In genomic region chr7:67499516-67499915, GRCm38 (mm10) we compare ENCODE assay signal across 13 mouse cellular contexts.
DNase-seq lines count a peak whose midpoint lies in the region; ATAC-seq and TF ChIP-seq lines count a peak whose summit lies in the region.
"Had no signal": no experiment of that assay in that cellular context is flagged by ENCODE, and none has a peak within 500 bp of the region (broad histone marks: within the 10 kb centered on the region; RNA-seq: fewer than 3 reads in every experiment).

No protein-coding gene starts in this region.

- no peaks in the 10 kb centered on the region for H3K36me3 ChIP-seq in lung, embryonic 16.5 days (ENCODE audit: control insufficient read depth, insufficient read depth, low read length)
- H3K36me3 ChIP-seq in midbrain, embryonic 11.5 days (ENCODE audit: control insufficient read depth, insufficient read depth, low read length): no peaks in the 10 kb centered on the region
- H3K36me3 ChIP-seq in forebrain, embryonic 16.5 days (ENCODE audit: control insufficient read depth, insufficient read depth): no peaks in the 10 kb centered on the region
- H3K36me3 ChIP-seq: liver, embryonic 12.5 days had no signal

- H3K27me3 ChIP-seq in lung, embryonic 16.5 days (ENCODE audit: control insufficient read depth, insufficient read depth, low read depth, low read length): no peaks in the 10 kb centered on the region
- no peaks in the 10 kb centered on the region for H3K27me3 ChIP-seq in midbrain, embryonic 11.5 days (ENCODE audit: control insufficient read depth, insufficient read depth, low read length)
- no peaks in the 10 kb centered on the region for H3K27me3 ChIP-seq in forebrain, embryonic 16.5 days (replicated peaks; ENCODE audit: control insufficient read depth, insufficient read depth, low read length)
- H3K27me3 ChIP-seq: liver, embryonic 12.5 days had no signal

- no peak overlapping the region for H3K27ac ChIP-seq in lung, embryonic 16.5 days (ENCODE audit: low read length)
- peak overlapping the region; percentile 72 for H3K27ac ChIP-seq in gastrocnemius, adult 2 months
- H3K27ac ChIP-seq in midbrain, embryonic 11.5 days (ENCODE audit: low read depth, low read length): no peak overlapping the region
- H3K27ac ChIP-seq in forebrain, embryonic 16.5 days (ENCODE audit: low read length): no peak overlapping the region
- H3K27ac ChIP-seq: left cerebral cortex, adult 2 months; liver, embryonic 12.5 days had no signal

- DNase-seq in lung, adult 2 months: no peak
- peak; percentile 77 for DNase-seq in cerebellum, adult 11-12 months
- DNase-seq in gastrocnemius, adult 2 months: peak; percentile 90
- DNase-seq in heart, postnatal 25 days (ENCODE audit: low spot score): peak; percentile 51
- DNase-seq in midbrain, embryonic 11.5 days (ENCODE audit: low spot score, missing footprints): no peak
- no peak for DNase-seq in thymus, postnatal 10 days (ENCODE audit: low spot score in 2 of 2)
- DNase-seq: kidney, postnatal 25 days; retina, postnatal 1 day had no signal

- no peaks in the 10 kb centered on the region for H3K4me1 ChIP-seq in lung, embryonic 16.5 days (replicated peaks; ENCODE audit: control insufficient read depth, insufficient read depth, low read length)
- no peaks in the 10 kb centered on the region for H3K4me1 ChIP-seq in lung, adult 2 months (ENCODE audit: control insufficient read depth, insufficient read depth, low read length)
- H3K4me1 ChIP-seq in midbrain, embryonic 11.5 days (ENCODE audit: control insufficient read depth, insufficient read depth, low read length): no peaks in the 10 kb centered on the region
- peaks cover 13% of the 10 kb centered on the region for H3K4me1 ChIP-seq in forebrain, embryonic 16.5 days (replicated peaks; ENCODE audit: control insufficient read depth, insufficient read depth, low read length)

- peak; percentile 22; the same call in 1 of the 2 replicates for ATAC-seq in lung, embryonic 16.5 days (ENCODE audit: low read depth)
- ATAC-seq in midbrain, embryonic 11.5 days (ENCODE audit: low FRiP score): no peak
- ATAC-seq in forebrain, embryonic 16.5 days: no peak
- ATAC-seq: liver, embryonic 12.5 days had no signal

- H3K9me3 ChIP-seq in lung, embryonic 16.5 days (ENCODE audit: control insufficient read depth, low read length): no peaks in the 10 kb centered on the region
- H3K9me3 ChIP-seq in midbrain, embryonic 11.5 days (ENCODE audit: control insufficient read depth, low read length): no peaks in the 10 kb centered on the region
- H3K9me3 ChIP-seq in forebrain, embryonic 16.5 days (ENCODE audit: control insufficient read depth, low read length): no peaks in the 10 kb centered on the region
- H3K9me3 ChIP-seq: liver, embryonic 12.5 days had no signal

- H3K9ac ChIP-seq in lung, embryonic 16.5 days (ENCODE audit: low read length): no peak overlapping the region
- H3K9ac ChIP-seq in midbrain, embryonic 11.5 days (ENCODE audit: low read length): no peak overlapping the region
- H3K9ac ChIP-seq in forebrain, embryonic 16.5 days (replicated peaks; ENCODE audit: low read depth, low read length): no peak overlapping the region
- H3K9ac ChIP-seq: liver, embryonic 12.5 days had no signal

- no peak for TF ChIP-seq POLR2A in lung, adult 2 months (IDR thresholded peaks at IDR 0.05; ENCODE audit: borderline replicate concordance, extremely low read depth, low read depth, low read length)

- no peak overlapping the region for H3K4me2 ChIP-seq in lung, embryonic 16.5 days (ENCODE audit: low read depth, low read length)
- no peak overlapping the region for H3K4me2 ChIP-seq in midbrain, embryonic 11.5 days
- no peak overlapping the region for H3K4me2 ChIP-seq in forebrain, embryonic 16.5 days (ENCODE audit: low read length)
- H3K4me2 ChIP-seq: liver, embryonic 12.5 days had no signal

- WGBS in lung, embryonic 16.5 days: 75% methylated on average over 7 of the region's 7 CpGs
- 78% methylated on average over 7 of the region's 7 CpGs for WGBS in lung, adult 2 months
- 89% methylated on average over 7 of the region's 7 CpGs for WGBS in midbrain, embryonic 11.5 days
- WGBS in forebrain, embryonic 16.5 days: 81% methylated on average over 7 of the region's 7 CpGs

- intact Hi-C loops in gastrocnemius, adult 2 months (cut with DNase I): no loop called here
- intact Hi-C loops in heart, postnatal 25 days (cut with DNase I): no loop called here

- no peak for TF ChIP-seq CTCF in lung, adult 2 months (IDR thresholded peaks at IDR 0.05; ENCODE audit: insufficient read depth, low read length)
- no peak for TF ChIP-seq CTCF in gastrocnemius, adult 2 months (IDR thresholded peaks at IDR 0.05)

- no peak overlapping the region for H3K4me3 ChIP-seq in lung, embryonic 16.5 days (ENCODE audit: low read length)
- H3K4me3 ChIP-seq in lung, adult 2 months (replicated peaks; ENCODE audit: extremely low read depth, low read depth, low read length): no peak overlapping the region
- H3K4me3 ChIP-seq in gastrocnemius, adult 2 months: no peak overlapping the region
- H3K4me3 ChIP-seq in midbrain, embryonic 11.5 days (ENCODE audit: low read depth, low read length): no peak overlapping the region
- no peak overlapping the region for H3K4me3 ChIP-seq in forebrain, embryonic 16.5 days (replicated peaks; ENCODE audit: low read length)
- H3K4me3 ChIP-seq: erythroblast, embryonic 14.5 days; left cerebral cortex, adult 2 months; liver, embryonic 12.5 days had no signal

Comparison
In these comparisons a context has a peak if more than half of its experiments do, and no peak if none do; other contexts are left out.
1. DNase-seq: peak in cerebellum, adult 11-12 months (single experiment), gastrocnemius, adult 2 months (single experiment) and heart, postnatal 25 days (single experiment); none in lung, adult 2 months (single experiment), midbrain, embryonic 11.5 days (single experiment) and thymus, postnatal 10 days (0 of 2).